ENCODE assay signal across 18 mouse cellular contexts in the genomic region with DNA sequence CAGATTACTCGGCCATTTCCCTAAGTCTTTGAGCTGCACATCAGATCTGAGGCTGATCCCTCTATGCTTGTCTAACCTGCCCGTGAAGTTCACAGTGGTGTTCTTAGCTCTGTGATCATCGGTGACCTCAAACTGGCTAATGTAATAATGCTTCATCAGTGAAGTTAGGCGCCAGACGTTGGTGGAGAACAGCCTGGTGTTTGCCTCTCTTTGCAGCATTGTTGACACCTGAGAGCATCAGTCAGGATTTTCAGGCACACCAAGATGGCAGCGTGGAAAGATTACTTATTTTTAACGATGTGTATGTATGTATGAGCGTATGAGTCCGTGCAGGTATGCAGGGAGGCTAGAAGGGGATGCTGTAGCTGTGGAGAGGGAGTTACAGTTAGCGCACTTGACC. TPM values are rescaled to one million over a fixed set of nuclear protein-coding genes. Genes with fewer than 3 reads are reported as not detected.
"Had no signal": no experiment of that assay in that cellular context is flagged by ENCODE, and none has a peak within 500 bp of the region (broad histone marks: within the 10 kb centered on the region; RNA-seq: fewer than 3 reads in every experiment).

No protein-coding gene starts in this region.

- H3K27me3 ChIP-seq: neural tube, embryonic 13.5 days; stomach, embryonic 15.5 days had no signal

- H3K9me3 ChIP-seq: neural tube, embryonic 13.5 days; neural tube, embryonic 15.5 days; stomach, embryonic 15.5 days had no signal

- H3K9ac ChIP-seq: neural tube, embryonic 13.5 days; neural tube, embryonic 15.5 days; stomach, embryonic 15.5 days had no signal

- DNase-seq: right cerebral cortex, adult 18-20 months; right cerebral cortex, postnatal 14 days; right cerebral cortex, postnatal 25 days; right cerebral cortex, postnatal 4 days; spleen, adult 18-20 months; thymus, adult 18-20 months; thymus, adult 2 months; thymus, postnatal 14 days; thymus, postnatal 25 days; thymus, postnatal 36 days; thymus, postnatal 4 days had no signal

- H3K4me2 ChIP-seq: neural tube, embryonic 13.5 days; neural tube, embryonic 15.5 days; stomach, embryonic 15.5 days had no signal

- H3K36me3 ChIP-seq: neural tube, embryonic 13.5 days; neural tube, embryonic 15.5 days; stomach, embryonic 15.5 days had no signal

- H3K27ac ChIP-seq: neural tube, embryonic 13.5 days; neural tube, embryonic 15.5 days; stomach, embryonic 15.5 days; stomach, postnatal 0 days had no signal

- H3K4me3 ChIP-seq: neural tube, embryonic 13.5 days; neural tube, embryonic 15.5 days; stomach, embryonic 15.5 days had no signal

RNA-seq across cellular contexts. Expression of gene Gcnt3, which starts 51.8 kb away (rescaled TPM):
- total RNA-seq: neutrophil, adult 5-6 weeks had no signal
- polyA plus RNA-seq: neural tube, embryonic 13.5 days; neural tube, embryonic 14.5 days; neural tube, embryonic 15.5 days; spleen, adult 2 months; thymus, adult 2 months had no signal
